8 mouse cellular contexts compared by ENCODE assay signal in genomic region chr1:181841396-181841795, GRCm38 (mm10). TPM values are rescaled to one million over a fixed set of nuclear protein-coding genes. Genes with fewer than 3 reads are reported as not detected.
DNase-seq lines count a peak whose midpoint lies in the region; ATAC-seq and TF ChIP-seq lines count a peak whose summit lies in the region.

No protein-coding gene starts in this region.

- H3K27me3 ChIP-seq in lung, embryonic 14.5 days (ENCODE audit: insufficient read depth, low read length) = no peaks in the 10 kb centered on the region
- peaks cover 13% of the 10 kb centered on the region for H3K27me3 ChIP-seq in erythroblast, embryonic 14.5 days (ENCODE audit: control insufficient read depth)
- H3K27me3 ChIP-seq in limb, embryonic 15.5 days = no peaks in the 10 kb centered on the region
- no peaks in the 10 kb centered on the region for H3K27me3 ChIP-seq in stomach, embryonic 14.5 days (ENCODE audit: control insufficient read depth, insufficient read depth, low read length)

- no peak for ATAC-seq in lung, embryonic 14.5 days (ENCODE audit: insufficient read depth)
- no peak for ATAC-seq in limb, embryonic 15.5 days (ENCODE audit: insufficient number of reproducible peaks, low FRiP score, low TSS enrichment, low read depth)
- ATAC-seq in stomach, embryonic 14.5 days (ENCODE audit: insufficient number of reproducible peaks, insufficient read depth, low FRiP score, low read depth) = no peak
- ATAC-seq in cerebellum, adult (ENCODE audit: insufficient number of reproducible peaks, low FRiP score, low TSS enrichment) = no peak; the same call in 1 of the 2 replicates

- H3K27ac ChIP-seq in lung, embryonic 14.5 days (ENCODE audit: low read depth) = peak overlapping the region; percentile 97
- peak overlapping the region; percentile 95 for H3K27ac ChIP-seq in limb, embryonic 15.5 days
- peak overlapping the region; percentile 94 for H3K27ac ChIP-seq in stomach, embryonic 14.5 days (ENCODE audit: low read length)

- peak; percentile 46 for DNase-seq in lung, embryonic 14.5 days
- no peak for DNase-seq in lung, postnatal 4 days
- DNase-seq in cerebellum, adult 9-10 months = no peak
- no peak for DNase-seq in gastrocnemius, postnatal 4 days (ENCODE audit: low spot score in 2 of 2)

- peaks cover 21% of the 10 kb centered on the region for H3K4me1 ChIP-seq in lung, embryonic 14.5 days (ENCODE audit: insufficient read depth)
- peaks cover 64% of the 10 kb centered on the region for H3K4me1 ChIP-seq in erythroblast, embryonic 14.5 days (ENCODE audit: control insufficient read depth)
- H3K4me1 ChIP-seq in limb, embryonic 15.5 days = peaks cover 26% of the 10 kb centered on the region
- peaks cover 21% of the 10 kb centered on the region for H3K4me1 ChIP-seq in stomach, embryonic 14.5 days (ENCODE audit: control insufficient read depth, insufficient read depth, low read length)

- H3K4me2 ChIP-seq in lung, embryonic 14.5 days = peak overlapping the region; percentile 82
- H3K4me2 ChIP-seq in limb, embryonic 15.5 days = peak overlapping the region; percentile 82
- H3K4me2 ChIP-seq in stomach, embryonic 14.5 days (replicated peaks; ENCODE audit: low read depth, low read length) = peak overlapping the region; percentile 89

- H3K9me3 ChIP-seq in lung, embryonic 14.5 days (ENCODE audit: low read depth, low read length) = no peaks in the 10 kb centered on the region
- H3K9me3 ChIP-seq in erythroblast, embryonic 14.5 days (ENCODE audit: control insufficient read depth, low read length) = no peaks in the 10 kb centered on the region
- H3K9me3 ChIP-seq in limb, embryonic 15.5 days = no peaks in the 10 kb centered on the region
- no peaks in the 10 kb centered on the region for H3K9me3 ChIP-seq in stomach, embryonic 14.5 days (ENCODE audit: control insufficient read depth, low read depth, low read length)

- under 1% methylated on average over 16 of the region's 16 CpGs for WGBS in lung, embryonic 14.5 days
- WGBS in limb, embryonic 15.5 days = under 1% methylated on average over 16 of the region's 16 CpGs
- WGBS in stomach, embryonic 14.5 days = under 1% methylated on average over 16 of the region's 16 CpGs

- H3K36me3 ChIP-seq in lung, embryonic 14.5 days (ENCODE audit: insufficient read depth) = peaks cover 14% of the 10 kb centered on the region
- H3K36me3 ChIP-seq in erythroblast, embryonic 14.5 days (ENCODE audit: control insufficient read depth) = peaks cover 51% of the 10 kb centered on the region
- peaks cover 12% of the 10 kb centered on the region for H3K36me3 ChIP-seq in limb, embryonic 15.5 days
- peaks cover 7% of the 10 kb centered on the region; the same call in 1 of the 2 replicates for H3K36me3 ChIP-seq in stomach, embryonic 14.5 days (ENCODE audit: control insufficient read depth, insufficient read depth, low read length)

- peak overlapping the region; percentile 88 for H3K9ac ChIP-seq in lung, embryonic 14.5 days
- H3K9ac ChIP-seq in limb, embryonic 15.5 days = peak overlapping the region; percentile 79
- H3K9ac ChIP-seq in stomach, embryonic 14.5 days (replicated peaks; ENCODE audit: low read depth, low read length) = peak overlapping the region; percentile 85

- H3K4me3 ChIP-seq in lung, embryonic 14.5 days (ENCODE audit: low read depth, low read length) = peak overlapping the region; percentile 89
- H3K4me3 ChIP-seq in erythroblast, embryonic 14.5 days (replicated peaks) = peak overlapping the region; percentile 79
- H3K4me3 ChIP-seq in limb, embryonic 15.5 days = peak overlapping the region; percentile 84
- H3K4me3 ChIP-seq in stomach, embryonic 14.5 days (ENCODE audit: low read depth, low read length) = peak overlapping the region; percentile 90

- no peak for TF ChIP-seq CTCF in lung, embryonic 14.5 days (IDR thresholded peaks at IDR 0.05; ENCODE audit: low read depth)

RNA-seq across cellular contexts. Expression of gene Lbr, which starts 1.4 kb away (rescaled TPM):
- 137 and 141 TPM in 2 replicates for polyA plus RNA-seq in lung, embryonic 14.5 days (2014; fragmentation: Nextera tagmentation; extraction: Ambion mirVana)
- polyA plus RNA-seq in erythroblast, embryonic 14.5 days (2012) = 26.2 and 32.2 TPM in 2 replicates
- 96.8 and 101 TPM in 2 replicates for polyA plus RNA-seq in limb, embryonic 15.5 days (2015; fragmentation: Nextera tagmentation; extraction: Ambion mirVana)
- 126 and 131 TPM in 2 replicates for polyA plus RNA-seq in stomach, embryonic 14.5 days (2014; fragmentation: Nextera tagmentation; extraction: Ambion mirVana)
- total RNA-seq in gastrocnemius, postnatal 4 days (2021) = 10 to 100 TPM; 49.1 to 55.5 TPM
